Mouse (Mus musculus): ENCODE results near the gene Gtf2h4. TPM values are rescaled to one million over a fixed set of nuclear protein-coding genes. Genes with fewer than 3 reads are reported as not detected.

The Gtf2h4 gene
- total RNA-seq, 2 experiments from 2014 or later = 14.7 to 15.3 TPM

GRCm38 (mm10) chr17:35639352-35639751 is 34.2 kb downstream of the Gtf2h4 start:
- DNase-seq = no peak

- peak; percentile 59 for DNase-seq
Observed at GRCm38 (mm10) chr17:35638475-35639190, 34.9 kb downstream of the Gtf2h4 start.

- DNase-seq = no peak
Observed at GRCm38 (mm10) chr17:35636363-35636762, 37.2 kb downstream of the Gtf2h4 start.

GRCm38 (mm10) chr17:35635699-35636111 is 37.8 kb downstream of the Gtf2h4 start:
- DNase-seq = peak; percentile 28

GRCm38 (mm10) chr17:35635202-35635601 is 38.3 kb downstream of the Gtf2h4 start:
- no peak for DNase-seq

- DNase-seq = peak; percentile 14
Observed at GRCm38 (mm10) chr17:35633992-35634391, 39.5 kb downstream of the Gtf2h4 start.

- no peak for DNase-seq
Observed at GRCm38 (mm10) chr17:35626537-35626936, 47.0 kb downstream of the Gtf2h4 start, which contains the start of gene Gm9573. Gm9573 (minus strand) TSS chr17:35626637.

Other genes with a start within 250 kb of the Gtf2h4 start
- gene H2-Q6, start 248.9 kb downstream of the Gtf2h4 start, total RNA-seq (2021) = not detected
- gene H2-Q7, start 234.6 kb downstream of the Gtf2h4 start, total RNA-seq (2021) = under 1 TPM; 0.38 to 0.70 TPM
- gene H2-Q10, start 203.7 kb downstream of the Gtf2h4 start, total RNA-seq (2021) = 1 to 10 TPM in 1 of 2 experiments, under 1 TPM in 1; 0.15 to 1.3 TPM
- under 1 TPM in 1 of 2 experiments, not detected in 1; 0.27 TPM for gene Pou5f1, start 167.7 kb downstream of the Gtf2h4 start, total RNA-seq (2021)
- gene Tcf19, start 156.9 kb downstream of the Gtf2h4 start, total RNA-seq (2021) = 1 to 10 TPM; 1.5 to 2.9 TPM
- gene Cchcr1, start 156.6 kb downstream of the Gtf2h4 start, total RNA-seq (2021) = 1 to 10 TPM; 2.5 to 2.7 TPM
- gene Psors1c2, start 140.5 kb downstream of the Gtf2h4 start, total RNA-seq (2021) = not detected
- gene Cdsn, start 121.6 kb downstream of the Gtf2h4 start, total RNA-seq (2021) = under 1 TPM in 1 of 2 experiments, not detected in 1; 0.91 TPM
- not detected for gene 2300002M23Rik, start 106.3 kb downstream of the Gtf2h4 start, total RNA-seq (2021)
- gene Sfta2, start 72.2 kb downstream of the Gtf2h4 start, total RNA-seq (2021) = not detected
- gene Gm9573, start 47.1 kb downstream of the Gtf2h4 start, total RNA-seq (2021) = not detected
- not detected for gene Mucl3, start 30.0 kb downstream of the Gtf2h4 start, total RNA-seq (2021)
- gene Vars2, start 6.1 kb downstream of the Gtf2h4 start, total RNA-seq (2021) = 10 to 100 TPM in 1 of 2 experiments, 1 to 10 TPM in 1; 9.9 to 14.7 TPM
- 10 to 100 TPM; 14.1 to 16.1 TPM for gene Ddr1, start 30.9 kb upstream of the Gtf2h4 start, total RNA-seq (2021)
- 1 to 10 TPM; 4.0 to 4.5 TPM for gene Ier3, start 147.9 kb upstream of the Gtf2h4 start, total RNA-seq (2021)
- gene Flot1, start 149.5 kb upstream of the Gtf2h4 start, total RNA-seq (2021) = 10 to 100 TPM; 41.0 to 46.3 TPM
- 10 to 100 TPM; 39.2 to 54.5 TPM for gene Tubb5, start 164.6 kb upstream of the Gtf2h4 start, total RNA-seq (2021)
- gene Mdc1, start 167.8 kb upstream of the Gtf2h4 start, total RNA-seq (2021) = 1 to 10 TPM; 3.7 to 5.2 TPM
- 1 to 10 TPM in 1 of 2 experiments, under 1 TPM in 1; 0.74 to 1.6 TPM for gene Nrm, start 187.6 kb upstream of the Gtf2h4 start, total RNA-seq (2021)
- 1 to 10 TPM; 4.8 to 8.0 TPM for gene Ppp1r18, start 191.9 kb upstream of the Gtf2h4 start, total RNA-seq (2021)
- 10 to 100 TPM; 14.8 to 15.2 TPM for gene Dhx16, start 206.1 kb upstream of the Gtf2h4 start, total RNA-seq (2021)
- gene 2310061I04Rik, start 223.7 kb upstream of the Gtf2h4 start, total RNA-seq (2021) = 10 to 100 TPM; 62.4 to 86.6 TPM
- 1 to 10 TPM; 3.0 to 4.6 TPM for gene Atat1, start 236.3 kb upstream of the Gtf2h4 start, total RNA-seq (2021)
- gene Mrps18b, start 242.7 kb upstream of the Gtf2h4 start, total RNA-seq (2021) = 10 to 100 TPM; 52.8 to 59.6 TPM
- gene Ppp1r10, start 242.7 kb upstream of the Gtf2h4 start, total RNA-seq (2021) = 10 to 100 TPM; 17.7 to 25.5 TPM

Measured in gastrocnemius, postnatal 25 days (tissue).